Mouse (Mus musculus) neural tube, embryonic 15.5 days (tissue): ENCODE data around the gene Myh14. TPM values are rescaled to one million over a fixed set of nuclear protein-coding genes. Genes with fewer than 3 reads are reported as not detected.
A peak's percentile ranks its signal among the peaks of the same experiment; 100 is the strongest.

Source experiments
- ATAC-seq: fragments of 200-750 bp; cut with Nextera tagmentation; 2 replicates; pipeline ENCODE4 v1.8.0; 2017; ENCODE audit warnings: mild to moderate bottlenecking, moderate TSS enrichment, moderate library complexity; ENCODE audit not compliant: low FRiP score
- H3K27ac ChIP-seq: fragments of 300-500 bp; sonication (generic); replicated peaks from 2 replicates; pipeline ENCODE4 v1.5.1; 2015; ENCODE audit warnings: mild to moderate bottlenecking, inconsistent platforms
- H3K27me3 ChIP-seq: fragments of 300-500 bp; sonication (generic); replicated peaks from 2 replicates; pipeline ENCODE4 v1.6.1; 2015; ENCODE audit warnings: inconsistent platforms
- H3K36me3 ChIP-seq: fragments of 300-500 bp; sonication (generic); 2 replicates; pipeline ENCODE4 v1.6.1; 2015; ENCODE audit warnings: inconsistent platforms
- H3K4me1 ChIP-seq: fragments of 300-500 bp; sonication (generic); 2 replicates; pipeline ENCODE4 v1.6.1; 2015; ENCODE audit warnings: inconsistent platforms
- H3K4me2 ChIP-seq: fragments of 300-500 bp; sonication (generic); 2 replicates; pipeline ENCODE4 v1.6.1; 2015; ENCODE audit warnings: inconsistent platforms, mild to moderate bottlenecking, moderate library complexity
- H3K4me3 ChIP-seq: fragments of 300-500 bp; sonication (generic); replicated peaks from 2 replicates; pipeline ENCODE4 v1.5.1; 2015; ENCODE audit warnings: mild to moderate bottlenecking, inconsistent platforms
- H3K9ac ChIP-seq: fragments of 300-500 bp; sonication (generic); replicated peaks from 2 replicates; pipeline ENCODE4 v1.6.1; 2015; ENCODE audit warnings: mild to moderate bottlenecking, inconsistent platforms
- H3K9me3 ChIP-seq: fragments of 300-500 bp; sonication (generic); replicated peaks from 2 replicates; pipeline ENCODE4 v1.6.1; 2016; ENCODE audit warnings: inconsistent platforms
- WGBS: fragments of 180-500 bp; shearing (Covaris S2); methylation state at CpG from one replicate; pipeline ENCODE4 v1.1.7; 2015; ENCODE audit warnings: mixed read lengths; 5-methylcytosine and 5-hydroxymethylcytosine counted together
- polyA plus RNA-seq: library from polyadenylated mRNA; unstranded; fragments of >200 nt; fragmentation: Nextera tagmentation; extraction: Ambion mirVana; gene quantifications from 2 replicates; pipeline ENCODE4 v1.2.1, GENCODE M21; 2015

Gene Myh14
- polyA plus RNA-seq, 1 experiment from 2014 or later: 4.8 TPM

GRCm38 (mm10) chr7:44647729-44648128 lies 22.9 kb downstream of the Myh14 start:
- peaks cover 9% of the 10 kb centered on the region for H3K4me1 ChIP-seq
- H3K4me2 ChIP-seq: no peak overlapping the region
- no peak for ATAC-seq
- H3K27me3 ChIP-seq: peaks cover 32% of the 10 kb centered on the region
- H3K27ac ChIP-seq: no peak overlapping the region
- no peaks in the 10 kb centered on the region for H3K36me3 ChIP-seq
- WGBS: 70% methylated on average over 10 of the region's 10 CpGs
- H3K9me3 ChIP-seq: no peaks in the 10 kb centered on the region
- no peak overlapping the region for H3K4me3 ChIP-seq
- H3K9ac ChIP-seq: no peak overlapping the region

DNA sequence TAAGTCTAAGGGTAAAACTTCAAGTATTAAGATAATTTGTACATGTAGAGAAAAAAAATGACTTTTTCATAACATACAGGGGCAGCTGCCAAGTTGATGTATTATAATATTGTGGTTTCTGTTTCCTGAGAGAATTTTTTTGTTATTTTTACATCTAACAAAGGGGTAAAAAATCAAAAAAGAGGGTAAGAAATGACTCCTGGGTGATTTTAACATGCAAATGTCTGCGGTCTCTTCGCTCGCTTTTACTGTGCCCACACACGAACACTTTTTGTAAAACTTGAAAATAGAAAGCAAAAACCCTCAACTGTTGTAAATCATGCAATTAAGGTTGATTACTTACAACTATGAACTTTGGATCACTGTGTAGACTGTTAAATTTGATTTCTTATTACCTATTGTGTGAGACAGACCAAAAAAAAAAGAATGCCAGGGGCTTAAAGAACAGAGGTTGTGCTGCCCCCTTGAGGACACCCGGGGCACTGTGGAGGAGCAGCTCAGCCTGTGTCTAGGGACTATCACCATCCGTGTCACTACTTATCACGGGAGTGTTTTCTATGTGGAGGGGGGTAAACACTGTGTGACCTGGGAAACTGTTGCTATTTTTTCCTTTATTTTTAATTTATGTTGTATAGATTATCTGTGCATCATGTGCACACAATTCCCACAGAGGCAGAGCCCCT lies 23.5 kb downstream of the Myh14 start:
- Histone ChIP-seq H3K36me3 (no peaks in the 10 kb centered on the region), H3K9ac (no peak overlapping the region), H3K4me2 (no peak overlapping the region), H3K9me3 (no peaks in the 10 kb centered on the region), H3K27me3 (peaks cover 34% of the 10 kb centered on the region), H3K4me3 (no peak overlapping the region), H3K27ac (no peak overlapping the region), H3K4me1 (peaks cover 9% of the 10 kb centered on the region)
- whole genome bisulfite sequencing: 46% methylated on average over 7 of the region's 7 CpGs
- ATAC-seq: no peak

DNA sequence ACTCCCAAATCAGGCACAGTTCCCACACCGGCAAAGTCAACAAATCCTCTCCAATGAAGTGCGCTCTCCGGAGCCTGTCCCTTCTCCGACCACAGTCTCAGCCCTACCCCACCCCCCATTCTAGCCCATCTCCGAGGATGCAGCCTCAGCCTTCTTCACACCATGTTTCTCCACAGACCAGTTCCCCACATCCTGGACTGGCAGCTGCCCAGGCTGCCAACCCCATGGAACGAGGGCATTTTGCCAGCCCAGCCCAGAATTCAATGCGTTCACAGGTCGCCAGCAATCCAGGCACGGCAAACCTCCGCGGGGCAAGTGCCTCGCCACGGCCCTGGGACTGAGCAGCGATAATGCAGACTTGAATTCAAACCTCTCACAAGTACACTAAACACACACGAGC lies 24.7 kb downstream of the Myh14 start:
- Histone ChIP-seq H3K36me3 (no peaks in the 10 kb centered on the region), H3K27me3 (peaks cover 41% of the 10 kb centered on the region), H3K27ac (no peak overlapping the region), H3K4me1 (peaks cover 12% of the 10 kb centered on the region), H3K9me3 (no peaks in the 10 kb centered on the region), H3K4me2 (peak overlapping the region; percentile 38), H3K4me3 (no peak overlapping the region), H3K9ac (no peak overlapping the region)
- no peak for ATAC-seq
- 21% methylated on average over 15 of the region's 15 CpGs for WGBS

- Histone ChIP-seq H3K36me3 (no peaks in the 10 kb centered on the region), H3K27me3 (peaks cover 44% of the 10 kb centered on the region), H3K9me3 (no peaks in the 10 kb centered on the region), H3K4me3 (no peak overlapping the region), H3K4me2 (no peak overlapping the region), H3K27ac (no peak overlapping the region), H3K4me1 (peaks cover 12% of the 10 kb centered on the region), H3K9ac (no peak overlapping the region)
- 73% methylated on average over 5 of the region's 5 CpGs for WGBS
- ATAC-seq: no peak
Measured at GRCm38 (mm10) chr7:44645256-44645655, 25.4 kb downstream of the Myh14 start.

DNA sequence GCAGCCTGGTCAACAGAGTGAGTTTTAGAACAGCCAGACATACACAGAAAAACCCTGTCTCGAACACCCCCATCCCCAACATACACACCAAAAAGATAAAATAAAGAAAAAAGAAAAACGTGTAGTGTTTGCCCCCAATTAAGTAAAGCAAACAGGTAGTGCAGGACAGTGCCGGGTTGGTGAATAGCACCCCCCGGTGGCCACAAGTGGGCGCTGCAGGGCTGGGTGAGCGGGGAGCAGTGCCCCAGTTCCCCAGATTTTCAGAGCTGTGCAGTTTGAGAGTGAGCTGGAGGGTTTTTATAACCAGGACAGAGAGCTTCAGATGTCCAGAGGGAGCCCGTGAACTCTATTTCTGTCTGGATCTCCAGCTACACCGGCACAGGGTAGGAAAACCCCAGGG lies 28.8 kb downstream of the Myh14 start:
- Histone ChIP-seq H3K27me3 (peaks cover 71% of the 10 kb centered on the region), H3K4me2 (no peak overlapping the region), H3K27ac (no peak overlapping the region), H3K4me1 (peaks cover 16% of the 10 kb centered on the region), H3K9me3 (no peaks in the 10 kb centered on the region), H3K4me3 (no peak overlapping the region), H3K36me3 (no peaks in the 10 kb centered on the region), H3K9ac (no peak overlapping the region)
- WGBS: 32% methylated on average over 8 of the region's 8 CpGs
- no peak for ATAC-seq

GRCm38 (mm10) chr7:44640843-44641605 lies 29.6 kb downstream of the Myh14 start:
- peak overlapping the region; percentile 19; the same call in 1 of the 2 replicates for H3K4me3 ChIP-seq
- whole genome bisulfite sequencing: 18% methylated on average over 25 of the region's 25 CpGs
- no peak for ATAC-seq
- H3K36me3 ChIP-seq: no peaks in the 10 kb centered on the region
- H3K4me2 ChIP-seq: peak overlapping the region; percentile 40
- H3K27ac ChIP-seq: no peak overlapping the region
- H3K4me1 ChIP-seq: peaks cover 15% of the 10 kb centered on the region
- H3K9me3 ChIP-seq: no peaks in the 10 kb centered on the region
- H3K27me3 ChIP-seq: peaks cover 71% of the 10 kb centered on the region
- H3K9ac ChIP-seq: no peak overlapping the region

DNA sequence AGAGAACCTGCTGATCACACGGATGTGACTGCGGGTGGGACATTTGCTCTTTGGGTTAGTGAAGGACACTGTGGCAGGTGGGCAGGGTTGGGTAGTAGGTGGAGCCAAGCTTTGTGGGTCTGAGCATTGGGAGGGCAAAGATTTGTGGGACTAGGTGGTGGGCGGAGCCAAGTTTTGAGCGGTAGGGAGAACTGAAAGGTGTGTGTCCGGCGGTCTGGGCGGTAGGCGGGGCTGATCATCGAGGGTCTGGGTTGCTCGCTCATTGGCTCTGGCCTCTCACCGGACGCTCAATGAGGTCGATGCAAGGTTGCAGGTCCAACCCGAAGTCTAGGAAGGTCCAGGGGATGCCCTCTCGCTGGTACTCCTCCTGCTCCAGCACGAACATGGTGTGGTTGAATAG lies 32.0 kb downstream of the Myh14 start:
- H3K27me3 ChIP-seq: peaks cover 54% of the 10 kb centered on the region
- no peak overlapping the region for H3K9ac ChIP-seq
- H3K27ac ChIP-seq: no peak overlapping the region
- H3K36me3 ChIP-seq: no peaks in the 10 kb centered on the region
- peak overlapping the region; percentile 41 for H3K4me2 ChIP-seq
- 0 out of 2 replicates have a peak, but pooled peaks cover 7% of the 10 kb centered on the region for H3K4me1 ChIP-seq
- H3K4me3 ChIP-seq: no peak overlapping the region; the same call in 1 of the 2 replicates
- no peaks in the 10 kb centered on the region for H3K9me3 ChIP-seq
- no peak for ATAC-seq
- WGBS: 7% methylated on average over 16 of the region's 16 CpGs

DNA sequence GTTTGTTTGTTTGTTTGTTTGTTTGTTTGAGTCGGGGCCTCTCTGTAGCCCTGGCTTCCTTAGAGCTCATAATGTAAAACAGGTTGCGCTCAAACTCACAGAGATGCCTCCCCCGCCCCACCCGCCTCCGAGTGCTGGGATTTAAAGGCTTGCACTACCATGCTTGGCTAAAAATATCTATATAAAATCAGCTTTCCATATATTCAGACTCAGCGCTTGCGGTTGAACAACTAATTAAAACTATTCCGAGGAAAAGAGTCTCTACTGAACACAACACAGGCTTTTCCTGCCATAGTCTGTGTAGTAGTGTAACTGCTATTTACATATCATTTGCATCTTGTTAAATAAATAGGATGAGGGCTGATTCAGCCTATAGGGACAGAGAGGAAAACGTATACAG lies 34.0 kb downstream of the Myh14 start:
- H3K27ac ChIP-seq: no peak overlapping the region
- H3K4me3 ChIP-seq: no peak overlapping the region
- no peaks in the 10 kb centered on the region for H3K9me3 ChIP-seq
- H3K4me1 ChIP-seq: 0 out of 2 replicates have a peak, but pooled peaks cover 7% of the 10 kb centered on the region
- no peak overlapping the region for H3K4me2 ChIP-seq
- H3K36me3 ChIP-seq: no peaks in the 10 kb centered on the region
- H3K9ac ChIP-seq: no peak overlapping the region
- WGBS: 85% methylated on average over 9 of the region's 9 CpGs
- no peak for ATAC-seq
- peaks cover 48% of the 10 kb centered on the region for H3K27me3 ChIP-seq

DNA sequence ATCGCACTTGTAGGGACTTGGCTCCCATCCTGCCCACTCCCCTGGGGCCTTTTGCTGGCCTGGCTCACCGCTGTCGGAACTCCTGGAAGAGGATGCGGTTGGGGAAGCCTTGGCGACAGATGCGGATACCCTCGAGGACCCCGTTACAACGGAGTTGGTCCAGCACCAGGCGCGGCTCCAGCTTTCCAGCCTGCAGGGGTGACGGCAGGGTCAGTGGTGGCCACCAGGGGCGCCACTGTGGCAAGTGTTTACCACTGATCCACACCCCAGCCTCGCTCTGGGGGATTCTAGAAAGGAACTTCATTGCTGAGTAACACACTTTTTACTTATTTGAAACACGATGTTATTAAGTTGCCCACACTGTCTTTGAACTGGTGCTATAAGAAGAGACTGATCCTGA lies 37.2 kb downstream of the Myh14 start:
- Histone ChIP-seq H3K9ac (no peak overlapping the region), H3K27ac (no peak overlapping the region), H3K9me3 (no peaks in the 10 kb centered on the region), H3K27me3 (peaks cover 15% of the 10 kb centered on the region), H3K4me3 (no peak overlapping the region), H3K4me2 (no peak overlapping the region), H3K4me1 (no peaks in the 10 kb centered on the region), H3K36me3 (no peaks in the 10 kb centered on the region)
- no peak for ATAC-seq
- 15% methylated on average over 15 of the region's 15 CpGs for WGBS

DNA sequence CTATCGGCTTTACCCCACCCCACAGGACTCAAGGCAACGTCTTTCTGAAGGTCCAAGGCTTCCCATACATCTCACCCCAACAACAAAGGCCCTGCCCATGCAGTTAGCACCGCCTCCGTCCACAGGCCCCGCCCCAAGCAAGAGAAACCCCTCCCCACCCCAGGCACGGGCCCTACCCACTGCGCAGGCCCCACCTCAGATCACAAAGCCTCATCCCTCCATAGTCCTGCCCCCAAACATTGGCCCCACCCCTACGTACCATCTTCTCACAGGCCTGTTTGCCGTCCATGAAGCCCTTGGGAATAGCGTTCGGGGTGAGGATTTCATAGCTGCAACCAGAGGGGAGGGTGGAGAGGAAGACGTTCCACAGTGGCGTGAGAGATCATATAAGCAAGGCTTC lies 38.0 kb downstream of the Myh14 start:
- Histone ChIP-seq H3K27me3 (peaks cover 9% of the 10 kb centered on the region), H3K4me1 (no peaks in the 10 kb centered on the region), H3K27ac (no peak overlapping the region), H3K4me2 (no peak overlapping the region), H3K9ac (no peak overlapping the region), H3K9me3 (no peaks in the 10 kb centered on the region), H3K36me3 (no peaks in the 10 kb centered on the region), H3K4me3 (no peak overlapping the region)
- ATAC-seq: no peak
- 30% methylated on average over 13 of the region's 13 CpGs for WGBS

- Histone ChIP-seq H3K36me3 (no peaks in the 10 kb centered on the region), H3K27me3 (peaks cover 7% of the 10 kb centered on the region), H3K9ac (no peak overlapping the region), H3K4me1 (no peaks in the 10 kb centered on the region), H3K27ac (no peak overlapping the region), H3K4me3 (no peak overlapping the region), H3K9me3 (no peaks in the 10 kb centered on the region), H3K4me2 (no peak overlapping the region)
- no peak for ATAC-seq
- WGBS: 80% methylated on average over 13 of the region's 13 CpGs
Measured at GRCm38 (mm10) chr7:44630437-44630836, 40.2 kb downstream of the Myh14 start.

DNA sequence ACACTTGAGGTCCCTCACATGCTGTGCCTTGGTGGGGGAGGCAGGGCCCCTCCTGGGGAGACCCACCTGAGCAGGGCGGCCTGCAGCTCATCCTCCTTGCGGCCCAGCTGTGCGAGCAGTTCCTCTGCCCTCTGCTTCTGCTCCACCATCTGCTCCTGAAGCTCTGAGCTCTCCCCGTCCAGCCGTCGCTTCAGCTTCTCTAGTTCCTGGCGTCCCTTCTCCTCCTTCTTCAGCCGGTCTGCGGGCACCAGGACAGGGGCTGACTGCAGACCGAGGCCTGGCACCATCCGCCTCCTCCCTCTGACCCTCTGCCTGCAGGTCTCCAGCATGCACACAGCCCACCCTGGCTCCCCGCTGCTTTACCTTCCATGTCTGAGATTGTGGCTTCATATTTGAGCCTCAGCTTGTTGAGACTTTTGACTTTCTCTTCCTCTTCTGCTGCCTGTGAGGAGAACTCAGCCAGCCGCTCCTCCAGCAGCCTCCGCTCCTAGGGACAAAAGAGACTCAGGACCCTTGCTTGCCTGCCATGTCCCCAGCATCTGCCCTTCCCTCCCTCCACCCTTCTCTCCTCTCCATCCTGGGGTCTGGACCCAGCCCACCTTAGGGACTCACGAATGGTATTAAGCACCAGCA lies 42.1 kb downstream of the Myh14 start:
- H3K4me1 ChIP-seq: no peaks in the 10 kb centered on the region
- ATAC-seq: no peak
- no peak overlapping the region for H3K4me2 ChIP-seq
- no peaks in the 10 kb centered on the region for H3K36me3 ChIP-seq
- no peak overlapping the region for H3K9ac ChIP-seq
- H3K27me3 ChIP-seq: peaks cover 10% of the 10 kb centered on the region
- WGBS: 87% methylated on average over 15 of the region's 15 CpGs
- H3K4me3 ChIP-seq: no peak overlapping the region
- no peak overlapping the region for H3K27ac ChIP-seq
- no peaks in the 10 kb centered on the region for H3K9me3 ChIP-seq
